Mouse (Mus musculus) heart, postnatal 36 days (tissue): Measurements from ENCODE around the gene Sp2. TPM values are rescaled to one million over a fixed set of nuclear protein-coding genes. Genes with fewer than 3 reads are reported as not detected.
A peak's percentile ranks its signal among the peaks of the same experiment; 100 is the strongest.

Experiments
- DNase-seq, 2 experiments: peaks; one replicate each; pipeline ENCODE4 v3.0.0; 2021 to 2022
- intact Hi-C: fragments of 180-260 bp; cut with DNase I; formaldehyde crosslinking; loops from one replicate; pipeline ENCODE4 v1.15.1; 2025
- total RNA-seq, 2 experiments: library from RNA; stranded (reverse); gene quantifications; 2 replicates each; pipeline ENCODE4 v1.2.3; 2021

Gene Sp2
- total RNA-seq, 2 experiments from 2014 or later, result 10.3 to 13.8 TPM

GRCm38 (mm10) chr11:96924861-96925260, 57.9 kb downstream of the Sp2 start:
- intact Hi-C loops, result no loop called here
- DNase-seq, result no peak

- intact Hi-C loops, result loop anchor here (5.0 kb wide), 1 partner anchor 63 kb away; the partner anchor contains the start of gene Sp2
- no peak for DNase-seq
These were observed 63.8 kb downstream of the Sp2 start for GRCm38 (mm10) chr11:96919003-96919402.

- intact Hi-C loops, result loop anchor here (1.0 to 5.0 kb wide), 3 partner anchors 21 to 109 kb away; partner anchors contain the start of gene Sp2
- DNase-seq, result no peak
These were observed 65.3 kb downstream of the Sp2 start for GRCm38 (mm10) chr11:96917415-96917814.

- DNase-seq, result no peak
- intact Hi-C loops, result loop anchor here (1.0 to 5.0 kb wide), 4 partner anchors 21 to 110 kb away; partner anchors contain the start of gene Sp2
These were observed 65.8 kb downstream of the Sp2 start for GRCm38 (mm10) chr11:96916885-96917396.

- DNase-seq, result peak; percentile 98 to 99
- intact Hi-C loops, result loop anchor here (1.0 to 5.0 kb wide), 3 partner anchors 47 to 111 kb away; partner anchors contain the start of gene Sp2
These were observed 66.5 kb downstream of the Sp2 start, which contains the start of gene Cdk5rap3 for GRCm38 (mm10) chr11:96916044-96916884. TSS of gene Cdk5rap3 (minus strand) at chr11:96916496.

GRCm38 (mm10) chr11:96912682-96913081, 70.1 kb downstream of the Sp2 start:
- DNase-seq, result no peak
- intact Hi-C loops, result loop anchor here (5.0 kb wide), 1 partner anchor 135 kb away; the partner anchor contains the start of gene Snx11

GRCm38 (mm10) chr11:96910003-96910402, 72.8 kb downstream of the Sp2 start:
- DNase-seq, result peak; percentile 74 to 80
- intact Hi-C loops, result loop anchor here (1.0 to 5.0 kb wide), 2 partner anchors 43 to 133 kb away; partner anchors contain the start of gene Snx11

- DNase-seq, result no peak
- intact Hi-C loops, result loop anchor here (5.0 kb wide), 1 partner anchor 151 kb away; no protein-coding TSS in a partner anchor
These were observed 74.2 kb downstream of the Sp2 start for GRCm38 (mm10) chr11:96908594-96908993.

GRCm38 (mm10) chr11:96906431-96907161, 76.2 kb downstream of the Sp2 start:
- DNase-seq, result peak; percentile 32 to 52
- intact Hi-C loops, result loop anchor here (5.0 kb wide), 1 partner anchor 149 kb away; no protein-coding TSS in a partner anchor

Other genes starting within 250 kb of the Sp2 start
- 10 to 100 TPM; 12.1 to 12.6 TPM for gene Snx11, start 205.4 kb downstream of the Sp2 start, total RNA-seq
- gene Cbx1, start 193.8 kb downstream of the Sp2 start, total RNA-seq, result 10 to 100 TPM; 32.5 to 35.2 TPM
- 100 to 1,000 TPM; 397 to 404 TPM for gene Nfe2l1, start 153.0 kb downstream of the Sp2 start, total RNA-seq
- 10 to 100 TPM; 36.0 to 39.4 TPM for gene Copz2, start 133.1 kb downstream of the Sp2 start, total RNA-seq
- 10 to 100 TPM; 22.7 to 23.7 TPM for gene Cdk5rap3, start 66.5 kb downstream of the Sp2 start, total RNA-seq
- 1 to 10 TPM in 1 of 2 experiments, under 1 TPM in 1; 0.73 to 1.8 TPM for gene Prr15l, start 54.9 kb downstream of the Sp2 start, total RNA-seq
- 10 to 100 TPM; 12.8 to 13.9 TPM for gene Pnpo, start 39.0 kb downstream of the Sp2 start, total RNA-seq
- under 1 TPM in 1 of 2 experiments, not detected in 1; 0.14 TPM for gene Sp6, start 30.4 kb upstream of the Sp2 start, total RNA-seq
- gene Scrn2, start 47.0 kb upstream of the Sp2 start, total RNA-seq, result 10 to 100 TPM; 13.7 to 14.1 TPM
- not detected for gene Lrrc46, start 58.4 kb upstream of the Sp2 start, total RNA-seq
- 10 to 100 TPM; 85.0 to 89.8 TPM for gene Mrpl10, start 58.6 kb upstream of the Sp2 start, total RNA-seq
- 1 to 10 TPM; 3.8 to 4.9 TPM for gene Osbpl7, start 67.7 kb upstream of the Sp2 start, total RNA-seq
- gene Tbx21, start 132.4 kb upstream of the Sp2 start, total RNA-seq, result not detected
- gene Tbkbp1, start 168.5 kb upstream of the Sp2 start, total RNA-seq, result 10 to 100 TPM; 11.0 to 15.3 TPM
- 10 to 100 TPM; 83.7 to 85.7 TPM for gene Kpnb1, start 204.9 kb upstream of the Sp2 start, total RNA-seq